Mouse (Mus musculus): ENCODE results near the gene Arhgap15.

GRCm38 (mm10) chr2:43841644-43842043 lies 93.0 kb downstream of the Arhgap15 start:
- no peak for TF ChIP-seq POLR2A (IDR thresholded peaks at IDR 0.05; ENCODE audit: low read depth, low read length)
- TF ChIP-seq ELF1 (IDR thresholded peaks at IDR 0.05; ENCODE audit: low read depth, low read length) = no peak
- TF ChIP-seq E2F4 (IDR thresholded peaks at IDR 0.05; ENCODE audit: insufficient replicate concordance, low read depth, low read length) = no peak
- no peak for TF ChIP-seq MAZ (IDR thresholded peaks at IDR 0.05; ENCODE audit: low read depth, low read length)
- TF ChIP-seq CTCF (conservative IDR thresholded peaks at IDR 0.05 in 1 of 2, IDR thresholded peaks at IDR 0.05 in 1 of 2; ENCODE audit: low read depth in 2 of 2, low read length in 2 of 2) = no peak
- TF ChIP-seq IRF4 (IDR thresholded peaks at IDR 0.05; ENCODE audit: low read depth, low read length) = no peak
- TF ChIP-seq BHLHE40 (IDR thresholded peaks at IDR 0.05; ENCODE audit: low read depth, low read length) = no peak

Data from CH12.LX (cell line).